Mouse (Mus musculus): Measurements from ENCODE around the gene Notch2.

DNA sequence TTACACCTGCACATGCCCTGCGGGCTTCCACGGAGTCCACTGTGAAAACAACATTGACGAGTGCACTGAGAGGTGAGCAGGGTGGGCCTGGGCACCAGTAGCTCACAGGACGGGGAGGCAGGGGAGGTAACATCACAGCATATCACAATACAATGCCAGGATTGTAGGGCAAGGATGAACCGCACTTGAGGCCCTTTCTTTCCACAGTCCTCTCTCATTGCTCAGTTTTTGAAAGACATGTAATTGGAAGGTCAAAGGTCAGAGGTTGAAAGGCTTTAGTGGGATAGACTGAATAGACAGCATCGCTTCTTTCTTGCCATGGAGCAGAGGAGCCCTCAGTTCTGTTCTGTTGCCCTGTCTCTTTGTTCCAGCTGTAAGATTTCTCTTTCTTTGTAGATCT, 107.6 kb downstream of the Notch2 start:
- TF ChIP-seq POLR2A (IDR thresholded peaks at IDR 0.05; ENCODE audit: low read depth, low read length) (no peak), CTCF (IDR thresholded peaks at IDR 0.05; ENCODE audit: borderline replicate concordance, insufficient read depth, low read length) (no peak)
